Mouse (Mus musculus): ENCODE measurements around the gene Arid3a.

DNA sequence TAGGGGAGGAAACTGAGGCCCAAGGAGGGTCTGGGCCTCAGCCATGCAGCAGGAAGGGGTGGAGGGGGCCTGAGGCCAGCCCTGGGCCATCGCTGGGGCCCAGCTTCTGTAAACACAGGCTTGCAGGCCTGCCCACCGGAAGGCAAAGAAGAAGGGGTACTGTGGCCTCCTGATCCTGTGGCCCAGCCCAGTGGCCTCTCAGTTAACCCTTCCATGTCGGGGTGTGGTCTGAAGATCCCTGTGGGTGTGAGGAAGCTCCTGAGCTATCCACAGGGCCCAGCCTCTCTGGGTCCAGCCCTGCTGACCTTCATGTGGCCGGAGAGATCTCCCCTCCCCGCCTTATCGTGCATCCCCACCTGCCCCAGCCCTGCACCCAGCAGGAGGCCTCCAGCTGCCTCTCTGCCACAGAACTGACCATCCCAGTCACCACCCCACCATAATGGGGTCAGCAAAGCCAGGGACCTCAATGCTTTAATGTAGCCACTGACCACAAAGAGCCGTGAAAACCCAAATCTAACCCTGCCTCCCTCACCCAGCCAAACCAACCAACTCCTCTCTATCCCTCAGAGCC, 20.0 kb downstream of the Arid3a start:
- TF ChIP-seq CTCF (IDR thresholded peaks at IDR 0.05; ENCODE audit: borderline replicate concordance, control insufficient read depth, extremely low read depth, insufficient read depth, low read length, poor library complexity) (no peak), POLR2A (IDR thresholded peaks at IDR 0.05; ENCODE audit: control insufficient read depth, extremely low read depth, insufficient read depth, low read length, poor library complexity) (no peak)
